Mouse (Mus musculus) olfactory bulb, adult 2 months (tissue): Measurements from ENCODE around the gene Anapc16. TPM values are rescaled to one million over a fixed set of nuclear protein-coding genes. Genes with fewer than 3 reads are reported as not detected.
A peak's percentile ranks its signal among the peaks of the same experiment; 100 is the strongest.

Experiments
- H3K27ac ChIP-seq: fragments of 200-500 bp; 2 replicates; pipeline ENCODE4 v1.5.1; 2012; ENCODE audit warnings: low read depth, low read length; ENCODE audit not compliant: insufficient read depth
- H3K4me1 ChIP-seq: fragments of 200-500 bp; 2 replicates; pipeline ENCODE4 v1.6.1; 2012; ENCODE audit warnings: low read length; ENCODE audit not compliant: control insufficient read depth, insufficient read depth
- H3K4me3 ChIP-seq: fragments of 200-500 bp; 2 replicates; pipeline ENCODE4 v1.5.1; 2012; ENCODE audit warnings: mild to moderate bottlenecking, low read depth, low read length, moderate library complexity; ENCODE audit not compliant: insufficient read depth
- CTCF ChIP-seq: fragments of 200-500 bp; IDR thresholded peaks from 2 replicates; pipeline ENCODE4 v1.5.1; 2012; ENCODE audit warnings: low read depth, mild to moderate bottlenecking, low read length, moderate library complexity; ENCODE audit not compliant: insufficient read depth
- POLR2A ChIP-seq: fragments of 200-500 bp; IDR thresholded peaks from 2 replicates; pipeline ENCODE4 v1.6.1; 2012; ENCODE audit warnings: mild to moderate bottlenecking, low read depth, low read length, moderate library complexity; ENCODE audit not compliant: insufficient read depth
- WGBS: fragments of 180-500 bp; shearing (Covaris S2); methylation state at CpG from one replicate; pipeline ENCODE4 v1.1.7; 2018; 5-methylcytosine and 5-hydroxymethylcytosine counted together
- polyA plus RNA-seq: library from polyadenylated mRNA; stranded (reverse); fragments of >200 nt; gene quantifications from 2 replicates; pipeline ENCODE4 v1.2.4, GENCODE M21; 2012; ENCODE audit warnings: low replicate concordance; ENCODE audit not compliant: missing spikeins, insufficient read depth, insufficient read length

Gene Anapc16
- polyA plus RNA-seq: not detected in 2 replicates

GRCm38 (mm10) chr10:60002673-60003212, at the start of gene Anapc16, which contains the start of gene Ascc1:
TSS of gene Anapc16 (minus strand) at chr10:60003135.
TSS of gene Ascc1 (plus strand) at chr10:60002805.
- Histone ChIP-seq H3K27ac (peak within 1 kb of the TSS; percentile 100), H3K4me3 (peak within 1 kb of the TSS; percentile 91), H3K4me1 (peaks cover 13% of the 10 kb centered on the region)
- 1% methylated on average over 51 of the region's 51 CpGs for WGBS
- TF ChIP-seq CTCF (0 out of 2 replicates have a peak, but pooled peaks have one; percentile 12), POLR2A (peak; percentile 81)

GRCm38 (mm10) chr10:60050581-60050980, 47.6 kb upstream of the Anapc16 start:
- Histone ChIP-seq H3K27ac (no peak overlapping the region), H3K4me3 (no peak overlapping the region), H3K4me1 (peaks cover 5% of the 10 kb centered on the region; the same call in 1 of the 2 replicates)
- WGBS: 95% methylated on average over 10 of the region's 10 CpGs
- no peak for TF ChIP-seq CTCF
- no peak for TF ChIP-seq POLR2A

GRCm38 (mm10) chr10:60046696-60047095, 43.8 kb upstream of the Anapc16 start:
- no peak overlapping the region for H3K4me3 ChIP-seq
- peaks cover 13% of the 10 kb centered on the region for H3K4me1 ChIP-seq
- TF ChIP-seq CTCF: no peak
- no peak for TF ChIP-seq POLR2A
- peak overlapping the region; percentile 90 for H3K27ac ChIP-seq
- 7% methylated on average over 5 of the region's 5 CpGs for WGBS

GRCm38 (mm10) chr10:60042350-60042922, 39.5 kb upstream of the Anapc16 start:
- TF ChIP-seq POLR2A (no peak), CTCF (no peak)
- no peak overlapping the region for H3K4me3 ChIP-seq
- WGBS: 80% methylated on average over 8 of the region's 8 CpGs
- H3K27ac ChIP-seq: no peak overlapping the region
- peaks cover 14% of the 10 kb centered on the region for H3K4me1 ChIP-seq

- no peak overlapping the region for H3K4me3 ChIP-seq
- TF ChIP-seq POLR2A: no peak
- no peak for TF ChIP-seq CTCF
- WGBS: 86% methylated on average over 4 of the region's 4 CpGs
- peaks cover 26% of the 10 kb centered on the region for H3K4me1 ChIP-seq
- H3K27ac ChIP-seq: no peak overlapping the region
Observed at GRCm38 (mm10) chr10:60035744-60036143, 32.8 kb upstream of the Anapc16 start.

- no peak for TF ChIP-seq CTCF
- no peak for TF ChIP-seq POLR2A
- H3K4me1 ChIP-seq: peaks cover 26% of the 10 kb centered on the region
- H3K4me3 ChIP-seq: no peak overlapping the region
- 84% methylated on average over 3 of the region's 3 CpGs for WGBS
- H3K27ac ChIP-seq: no peak overlapping the region
Observed at GRCm38 (mm10) chr10:60034621-60035020, 31.7 kb upstream of the Anapc16 start.

- TF ChIP-seq CTCF: no peak
- no peak for TF ChIP-seq POLR2A
- Histone ChIP-seq H3K27ac (no peak overlapping the region), H3K4me3 (no peak overlapping the region), H3K4me1 (peaks cover 36% of the 10 kb centered on the region)
- 57% methylated on average over 5 of the region's 5 CpGs for WGBS
Observed at GRCm38 (mm10) chr10:60033064-60033463, 30.1 kb upstream of the Anapc16 start.

- Histone ChIP-seq H3K27ac (peak overlapping the region; percentile 77; the same call in 1 of the 2 replicates), H3K4me1 (peaks cover 34% of the 10 kb centered on the region), H3K4me3 (no peak overlapping the region)
- 56% methylated on average over 2 of the region's 2 CpGs for WGBS
- TF ChIP-seq CTCF: no peak
- no peak for TF ChIP-seq POLR2A
Observed at GRCm38 (mm10) chr10:60032622-60033021, 29.7 kb upstream of the Anapc16 start.

- Histone ChIP-seq H3K27ac (peak overlapping the region; percentile 77), H3K4me1 (peaks cover 32% of the 10 kb centered on the region), H3K4me3 (no peak overlapping the region)
- WGBS: 41% methylated on average over 2 of the region's 2 CpGs
- TF ChIP-seq CTCF: no peak
- TF ChIP-seq POLR2A: no peak
Observed at GRCm38 (mm10) chr10:60031985-60032384, 29.1 kb upstream of the Anapc16 start.

GRCm38 (mm10) chr10:60031562-60031961, 28.6 kb upstream of the Anapc16 start:
- Histone ChIP-seq H3K4me3 (no peak overlapping the region), H3K4me1 (peaks cover 34% of the 10 kb centered on the region), H3K27ac (0 out of 2 replicates have a peak overlapping the region, but pooled peaks have one; percentile 48)
- 57% methylated on average over 8 of the region's 8 CpGs for WGBS
- TF ChIP-seq CTCF: no peak
- TF ChIP-seq POLR2A: no peak
